Mouse (Mus musculus): ENCODE data around the gene Lsm11. TPM values are rescaled to one million over a fixed set of nuclear protein-coding genes. Genes with fewer than 3 reads are reported as not detected.

Gene Lsm11
- polyA plus RNA-seq, 1 experiment from 2014 or later = 13.6 TPM

GRCm38 (mm10) chr11:45938917-45939316 is 5.8 kb downstream of the Lsm11 start:
- Histone ChIP-seq H3K4me3 (replicated peaks; ENCODE audit: low read length) (no peak overlapping the region), H3K9ac (replicated peaks; ENCODE audit: low read depth, low read length) (no peak overlapping the region), H3K4me1 (replicated peaks; ENCODE audit: control insufficient read depth, insufficient read depth, low read length) (peaks cover 18% of the 10 kb centered on the region), H3K27me3 (replicated peaks; ENCODE audit: control insufficient read depth, insufficient read depth, low read length) (no peaks in the 10 kb centered on the region), H3K27ac (ENCODE audit: low read length) (no peak overlapping the region), H3K9me3 (ENCODE audit: control insufficient read depth, low read length) (no peaks in the 10 kb centered on the region), H3K4me2 (ENCODE audit: low read length) (no peak overlapping the region), H3K36me3 (ENCODE audit: control insufficient read depth, insufficient read depth) (no peaks in the 10 kb centered on the region; the same call in 1 of the 2 replicates)
- no peak for ATAC-seq
- 83% methylated on average over 8 of the region's 8 CpGs for WGBS

- ATAC-seq = no peak
- Histone ChIP-seq H3K36me3 (ENCODE audit: control insufficient read depth, insufficient read depth) (peaks cover 7% of the 10 kb centered on the region; the same call in 1 of the 2 replicates), H3K9ac (replicated peaks; ENCODE audit: low read depth, low read length) (no peak overlapping the region), H3K4me3 (replicated peaks; ENCODE audit: low read length) (no peak overlapping the region), H3K27ac (ENCODE audit: low read length) (no peak overlapping the region), H3K9me3 (ENCODE audit: control insufficient read depth, low read length) (no peaks in the 10 kb centered on the region), H3K27me3 (replicated peaks; ENCODE audit: control insufficient read depth, insufficient read depth, low read length) (no peaks in the 10 kb centered on the region), H3K4me2 (ENCODE audit: low read length) (no peak overlapping the region), H3K4me1 (replicated peaks; ENCODE audit: control insufficient read depth, insufficient read depth, low read length) (peaks cover 5% of the 10 kb centered on the region)
- 96% methylated on average over 8 of the region's 8 CpGs for WGBS
Measured at GRCm38 (mm10) chr11:45937478-45937877, 7.3 kb downstream of the Lsm11 start.

GRCm38 (mm10) chr11:45932771-45933170 is 12.0 kb downstream of the Lsm11 start:
- Histone ChIP-seq H3K4me3 (replicated peaks; ENCODE audit: low read length) (no peak overlapping the region), H3K9ac (replicated peaks; ENCODE audit: low read depth, low read length) (no peak overlapping the region), H3K4me2 (ENCODE audit: low read length) (no peak overlapping the region), H3K4me1 (replicated peaks; ENCODE audit: control insufficient read depth, insufficient read depth, low read length) (no peaks in the 10 kb centered on the region), H3K27me3 (replicated peaks; ENCODE audit: control insufficient read depth, insufficient read depth, low read length) (no peaks in the 10 kb centered on the region), H3K36me3 (ENCODE audit: control insufficient read depth, insufficient read depth) (peaks cover 11% of the 10 kb centered on the region; the same call in 1 of the 2 replicates), H3K27ac (ENCODE audit: low read length) (no peak overlapping the region), H3K9me3 (ENCODE audit: control insufficient read depth, low read length) (no peaks in the 10 kb centered on the region)
- no peak for ATAC-seq
- WGBS = 95% methylated on average over 10 of the region's 10 CpGs

GRCm38 (mm10) chr11:45929541-45929940 is 15.2 kb downstream of the Lsm11 start:
- Histone ChIP-seq H3K4me2 (ENCODE audit: low read length) (no peak overlapping the region), H3K4me3 (replicated peaks; ENCODE audit: low read length) (no peak overlapping the region), H3K27me3 (replicated peaks; ENCODE audit: control insufficient read depth, insufficient read depth, low read length) (no peaks in the 10 kb centered on the region), H3K4me1 (replicated peaks; ENCODE audit: control insufficient read depth, insufficient read depth, low read length) (no peaks in the 10 kb centered on the region; the same call in 1 of the 2 replicates), H3K9ac (replicated peaks; ENCODE audit: low read depth, low read length) (no peak overlapping the region), H3K9me3 (ENCODE audit: control insufficient read depth, low read length) (no peaks in the 10 kb centered on the region), H3K36me3 (ENCODE audit: control insufficient read depth, insufficient read depth) (peaks cover 11% of the 10 kb centered on the region; the same call in 1 of the 2 replicates), H3K27ac (ENCODE audit: low read length) (no peak overlapping the region)
- WGBS = 82% methylated on average over 10 of the region's 10 CpGs
- no peak for ATAC-seq

GRCm38 (mm10) chr11:45927456-45927855 is 17.3 kb downstream of the Lsm11 start:
- H3K4me2 ChIP-seq (ENCODE audit: low read length) = no peak overlapping the region
- no peaks in the 10 kb centered on the region; the same call in 1 of the 2 replicates for H3K4me1 ChIP-seq (replicated peaks; ENCODE audit: control insufficient read depth, insufficient read depth, low read length)
- WGBS = 57% methylated on average over 5 of the region's 5 CpGs
- no peak overlapping the region for H3K4me3 ChIP-seq (replicated peaks; ENCODE audit: low read length)
- H3K36me3 ChIP-seq (ENCODE audit: control insufficient read depth, insufficient read depth) = peaks cover 4% of the 10 kb centered on the region; the same call in 1 of the 2 replicates
- no peak for ATAC-seq
- H3K9me3 ChIP-seq (ENCODE audit: control insufficient read depth, low read length) = no peaks in the 10 kb centered on the region
- H3K27me3 ChIP-seq (replicated peaks; ENCODE audit: control insufficient read depth, insufficient read depth, low read length) = no peaks in the 10 kb centered on the region
- no peak overlapping the region for H3K9ac ChIP-seq (replicated peaks; ENCODE audit: low read depth, low read length)
- no peak overlapping the region for H3K27ac ChIP-seq (ENCODE audit: low read length)

GRCm38 (mm10) chr11:45926640-45927082 is 18.1 kb downstream of the Lsm11 start:
- no peaks in the 10 kb centered on the region for H3K9me3 ChIP-seq (ENCODE audit: control insufficient read depth, low read length)
- ATAC-seq = peak; percentile 94
- H3K27me3 ChIP-seq (replicated peaks; ENCODE audit: control insufficient read depth, insufficient read depth, low read length) = no peaks in the 10 kb centered on the region
- WGBS = under 1% methylated on average over 9 of the region's 9 CpGs
- H3K9ac ChIP-seq (replicated peaks; ENCODE audit: low read depth, low read length) = peak overlapping the region; percentile 46
- no peaks in the 10 kb centered on the region; the same call in 1 of the 2 replicates for H3K4me1 ChIP-seq (replicated peaks; ENCODE audit: control insufficient read depth, insufficient read depth, low read length)
- peak overlapping the region; percentile 47 for H3K4me3 ChIP-seq (replicated peaks; ENCODE audit: low read length)
- peaks cover 4% of the 10 kb centered on the region; the same call in 1 of the 2 replicates for H3K36me3 ChIP-seq (ENCODE audit: control insufficient read depth, insufficient read depth)
- H3K4me2 ChIP-seq (ENCODE audit: low read length) = peak overlapping the region; percentile 66
- H3K27ac ChIP-seq (ENCODE audit: low read length) = no peak overlapping the region

- H3K4me3 ChIP-seq (replicated peaks; ENCODE audit: low read length) = no peak overlapping the region
- H3K4me2 ChIP-seq (ENCODE audit: low read length) = no peak overlapping the region
- no peak overlapping the region for H3K27ac ChIP-seq (ENCODE audit: low read length)
- peaks cover 4% of the 10 kb centered on the region; the same call in 1 of the 2 replicates for H3K36me3 ChIP-seq (ENCODE audit: control insufficient read depth, insufficient read depth)
- no peak overlapping the region for H3K9ac ChIP-seq (replicated peaks; ENCODE audit: low read depth, low read length)
- ATAC-seq = no peak
- H3K9me3 ChIP-seq (ENCODE audit: control insufficient read depth, low read length) = no peaks in the 10 kb centered on the region
- no peaks in the 10 kb centered on the region for H3K27me3 ChIP-seq (replicated peaks; ENCODE audit: control insufficient read depth, insufficient read depth, low read length)
- WGBS = 51% methylated on average over 6 of the region's 6 CpGs
- no peaks in the 10 kb centered on the region; the same call in 1 of the 2 replicates for H3K4me1 ChIP-seq (replicated peaks; ENCODE audit: control insufficient read depth, insufficient read depth, low read length)
Measured at GRCm38 (mm10) chr11:45925436-45925835, 19.3 kb downstream of the Lsm11 start.

GRCm38 (mm10) chr11:45921480-45921898 is 23.2 kb downstream of the Lsm11 start:
- Histone ChIP-seq H3K36me3 (ENCODE audit: control insufficient read depth, insufficient read depth) (no peaks in the 10 kb centered on the region), H3K27ac (ENCODE audit: low read length) (no peak overlapping the region), H3K9me3 (ENCODE audit: control insufficient read depth, low read length) (no peaks in the 10 kb centered on the region), H3K27me3 (replicated peaks; ENCODE audit: control insufficient read depth, insufficient read depth, low read length) (no peaks in the 10 kb centered on the region), H3K4me3 (replicated peaks; ENCODE audit: low read length) (no peak overlapping the region), H3K9ac (replicated peaks; ENCODE audit: low read depth, low read length) (no peak overlapping the region), H3K4me2 (ENCODE audit: low read length) (no peak overlapping the region), H3K4me1 (replicated peaks; ENCODE audit: control insufficient read depth, insufficient read depth, low read length) (no peaks in the 10 kb centered on the region; the same call in 1 of the 2 replicates)
- ATAC-seq = no peak
- 7% methylated on average over 10 of the region's 10 CpGs for WGBS

- no peak overlapping the region for H3K9ac ChIP-seq (replicated peaks; ENCODE audit: low read depth, low read length)
- no peaks in the 10 kb centered on the region for H3K9me3 ChIP-seq (ENCODE audit: control insufficient read depth, low read length)
- no peaks in the 10 kb centered on the region for H3K36me3 ChIP-seq (ENCODE audit: control insufficient read depth, insufficient read depth)
- no peaks in the 10 kb centered on the region for H3K4me1 ChIP-seq (replicated peaks; ENCODE audit: control insufficient read depth, insufficient read depth, low read length)
- ATAC-seq = no peak
- no peak overlapping the region for H3K4me2 ChIP-seq (ENCODE audit: low read length)
- H3K27ac ChIP-seq (ENCODE audit: low read length) = no peak overlapping the region
- no peak overlapping the region for H3K4me3 ChIP-seq (replicated peaks; ENCODE audit: low read length)
- 36% methylated on average over 8 of the region's 8 CpGs for WGBS
- no peaks in the 10 kb centered on the region for H3K27me3 ChIP-seq (replicated peaks; ENCODE audit: control insufficient read depth, insufficient read depth, low read length)
Measured at GRCm38 (mm10) chr11:45921026-45921425, 23.7 kb downstream of the Lsm11 start.

GRCm38 (mm10) chr11:45918836-45919235 is 25.9 kb downstream of the Lsm11 start:
- Histone ChIP-seq H3K27me3 (replicated peaks; ENCODE audit: control insufficient read depth, insufficient read depth, low read length) (no peaks in the 10 kb centered on the region), H3K9ac (replicated peaks; ENCODE audit: low read depth, low read length) (no peak overlapping the region), H3K36me3 (ENCODE audit: control insufficient read depth, insufficient read depth) (no peaks in the 10 kb centered on the region), H3K4me3 (replicated peaks; ENCODE audit: low read length) (no peak overlapping the region), H3K4me2 (ENCODE audit: low read length) (no peak overlapping the region), H3K9me3 (ENCODE audit: control insufficient read depth, low read length) (no peaks in the 10 kb centered on the region), H3K4me1 (replicated peaks; ENCODE audit: control insufficient read depth, insufficient read depth, low read length) (no peaks in the 10 kb centered on the region), H3K27ac (ENCODE audit: low read length) (no peak overlapping the region)
- ATAC-seq = no peak
- WGBS = 87% methylated on average over 4 of the region's 4 CpGs
